Mouse (Mus musculus): ENCODE measurements around the gene Arl11.

- TF ChIP-seq CTCF (IDR thresholded peaks at IDR 0.05; ENCODE audit: low read depth, low read length) (no peak), POLR2A (IDR thresholded peaks at IDR 0.05; ENCODE audit: insufficient read depth, low read length) (no peak)
Measured at GRCm38 (mm10) chr14:61330591-61330990, 21.0 kb downstream of the Arl11 start.
